Mouse (Mus musculus) MEL (cell line): ENCODE measurements around the gene Mcm6. TPM values are rescaled to one million over a fixed set of nuclear protein-coding genes. Genes with fewer than 3 reads are reported as not detected.
"Not testable (repeated sequence)": the region's sequence is repeated elsewhere in the genome, so short reads cannot be mapped to it uniquely, and the experiment has no call there.

Experiments used
- DNase-seq: peaks from one replicate; pipeline ENCODE4 v3.0.0; 2011; ENCODE audit warnings: low read depth, low spot score
- H3K27ac ChIP-seq: 2 replicates; pipeline ENCODE4 v1.5.1; 2012; ENCODE audit warnings: low read depth, mild to moderate bottlenecking, control low read depth, low read length, moderate library complexity; ENCODE audit not compliant: control insufficient read depth
- H3K27me3 ChIP-seq, 2 experiments: fragments of 150-350 bp in 1 of 2; sonication (generic) in 1 of 2; 2 replicates each; pipeline ENCODE4 v1.6.1; 2012; ENCODE audit warnings: low read length in 2 of 2, mild to moderate bottlenecking in 2 of 2, improper control_type of control experiment in 1 of 2, moderate library complexity in 1 of 2; ENCODE audit not compliant: insufficient read depth in 2 of 2, control insufficient read depth in 1 of 2
- H3K36me3 ChIP-seq, 2 experiments: 2 replicates each; pipeline ENCODE4 v1.6.1; 2012 to 2014; ENCODE audit warnings: low read length in 2 of 2, improper control_type of control experiment in 1 of 2, inconsistent platforms in 1 of 2, mild to moderate bottlenecking in 1 of 2; ENCODE audit not compliant: insufficient read depth in 2 of 2, control insufficient read depth in 1 of 2
- H3K4me1 ChIP-seq, 2 experiments: fragments of 150-350 bp in 1 of 2; sonication (generic) in 1 of 2; 2 replicates each; pipeline ENCODE4 v1.6.1; 2012; ENCODE audit warnings: low read length in 2 of 2, improper control_type of control experiment in 1 of 2, mild to moderate bottlenecking in 1 of 2; ENCODE audit not compliant: insufficient read depth in 2 of 2, control insufficient read depth in 1 of 2
- H3K4me3 ChIP-seq, 2 experiments: fragments of 150-350 bp in 1 of 2; sonication (generic) in 1 of 2; 2 replicates each; pipeline ENCODE4 v1.5.1; 2012; ENCODE audit warnings: low read depth in 2 of 2, low read length in 2 of 2, mild to moderate bottlenecking in 2 of 2, moderate library complexity in 2 of 2, control low read depth in 1 of 2, improper control_type of control experiment in 1 of 2; ENCODE audit not compliant: control insufficient read depth in 1 of 2, insufficient read depth in 1 of 2
- H3K79me2 ChIP-seq: 2 replicates; pipeline ENCODE4 v1.6.1; 2012; ENCODE audit warnings: mild to moderate bottlenecking, low read length, moderate library complexity; ENCODE audit not compliant: control insufficient read depth, poor library complexity, insufficient read depth
- H3K9ac ChIP-seq: 2 replicates; pipeline ENCODE4 v1.6.1; 2012; ENCODE audit warnings: low read depth, mild to moderate bottlenecking, control low read depth, low read length, moderate library complexity; ENCODE audit not compliant: control insufficient read depth, poor library complexity, severe bottlenecking
- H3K9me3 ChIP-seq: fragments of 150-350 bp; sonication (generic); replicated peaks from 2 replicates; pipeline ENCODE4 v1.6.1; 2012; ENCODE audit warnings: mild to moderate bottlenecking, low read length, improper control_type of control experiment, moderate library complexity; ENCODE audit not compliant: insufficient read depth
- CHD1 ChIP-seq: IDR thresholded peaks from 2 replicates; pipeline ENCODE4 v1.6.1; 2012; ENCODE audit warnings: low read depth, mild to moderate bottlenecking, inconsistent platforms, low read length, improper control_type of control experiment
- CHD2 ChIP-seq: IDR thresholded peaks from 2 replicates; pipeline ENCODE4 v1.6.1; 2011; ENCODE audit warnings: low read length, improper control_type of control experiment
- CTCF ChIP-seq, 3 experiments: IDR thresholded peaks in 2 of 3; conservative IDR thresholded peaks in 1 of 3; 2 replicates each; pipeline ENCODE4 v1.5.1; 2011 to 2012; ENCODE audit warnings: low read length in 3 of 3, low read depth in 2 of 3, mild to moderate bottlenecking in 2 of 3, improper control_type of control experiment in 1 of 3, inconsistent platforms in 1 of 3, mixed read lengths in 1 of 3, moderate library complexity in 1 of 3; ENCODE audit not compliant: control insufficient read depth in 1 of 3, insufficient read depth in 1 of 3, poor library complexity in 1 of 3, severe bottlenecking in 1 of 3
- ELF1 ChIP-seq: IDR thresholded peaks from 2 replicates; pipeline ENCODE4 v1.6.1; 2014; ENCODE audit warnings: low read depth, mild to moderate bottlenecking, inconsistent platforms, low read length, improper control_type of control experiment, moderate library complexity
- EP300 ChIP-seq, 2 experiments: IDR thresholded peaks; 2 replicates each; pipeline ENCODE4 v1.6.1; 2011; ENCODE audit warnings: improper control_type of control experiment in 2 of 2, low read length in 2 of 2, low read depth in 1 of 2, mild to moderate bottlenecking in 1 of 2
- ETS1 ChIP-seq: IDR thresholded peaks from 2 replicates; pipeline ENCODE4 v1.6.1; 2012; ENCODE audit warnings: low read depth, mild to moderate bottlenecking, inconsistent platforms, low read length, improper control_type of control experiment, moderate library complexity
- GABPA ChIP-seq: IDR thresholded peaks from 2 replicates; pipeline ENCODE4 v1.6.1; 2012; ENCODE audit warnings: low read depth, mild to moderate bottlenecking, inconsistent platforms, low read length, improper control_type of control experiment, moderate library complexity
- HCFC1 ChIP-seq: IDR thresholded peaks from 2 replicates; pipeline ENCODE4 v1.6.1; 2012; ENCODE audit warnings: low read depth, mild to moderate bottlenecking, inconsistent platforms, low read length, improper control_type of control experiment, moderate library complexity
- MAFK ChIP-seq: IDR thresholded peaks from 2 replicates; pipeline ENCODE4 v1.6.1; 2011; ENCODE audit warnings: low read depth, mild to moderate bottlenecking, low read length, improper control_type of control experiment, borderline replicate concordance
- MEF2A ChIP-seq: IDR thresholded peaks from 2 replicates; pipeline ENCODE4 v1.6.1; 2014; ENCODE audit warnings: low read depth, mild to moderate bottlenecking, inconsistent platforms, low read length, improper control_type of control experiment; ENCODE audit not compliant: poor library complexity, insufficient replicate concordance, severe bottlenecking; ENCODE audit errors: extremely low read depth
- NELFE ChIP-seq: IDR thresholded peaks from 2 replicates; pipeline ENCODE4 v1.6.1; 2011; ENCODE audit warnings: low read depth, low read length, improper control_type of control experiment
- NRF1 ChIP-seq: IDR thresholded peaks from 2 replicates; pipeline ENCODE4 v1.6.1; 2014; ENCODE audit warnings: low read depth, mild to moderate bottlenecking, inconsistent platforms, low read length, improper control_type of control experiment, moderate library complexity; ENCODE audit not compliant: poor library complexity, insufficient read depth, severe bottlenecking
- RAD21 ChIP-seq: IDR thresholded peaks from 2 replicates; pipeline ENCODE4 v1.6.1; 2011; ENCODE audit warnings: mild to moderate bottlenecking, low read depth, low read length, improper control_type of control experiment
- SIN3A ChIP-seq: IDR thresholded peaks from 2 replicates; pipeline ENCODE4 v1.6.1; 2012; ENCODE audit warnings: low read length, improper control_type of control experiment, inconsistent platforms
- SMC3 ChIP-seq: IDR thresholded peaks from 2 replicates; pipeline ENCODE4 v1.6.1; 2011; ENCODE audit warnings: low read depth, low read length, improper control_type of control experiment
- ZC3H11A ChIP-seq: IDR thresholded peaks from 2 replicates; pipeline ENCODE4 v1.6.1; 2012; ENCODE audit warnings: low read depth, mild to moderate bottlenecking, inconsistent platforms, low read length, improper control_type of control experiment
- polyA plus RNA-seq, 2 experiments: library from polyadenylated mRNA; stranded (reverse) in 1 of 2; unstranded in 1 of 2; fragments of >175 nt in 1 of 2; fragments of >200 nt in 1 of 2; gene quantifications; 2 replicates each; pipeline versions ENCODE4 v1.2.1 to v1.2.4; 2012; ENCODE audit warnings: low replicate concordance in 2 of 2, low read depth in 1 of 2; ENCODE audit not compliant: insufficient read length in 2 of 2, insufficient read depth in 1 of 2, missing spikeins in 1 of 2
- total RNA-seq: library from RNA; depleted of rRNA; stranded (reverse); fragments of 300-350 nt; gene quantifications from 2 replicates; pipeline ENCODE4 v1.2.3, GENCODE M21; 2012

The Mcm6 gene
- total and polyA plus RNA-seq, 3 experiments = 218 to 850 (median 234) TPM

- Histone ChIP-seq H3K79me2 (no peaks in the 10 kb centered on the region), H3K9me3 (no peaks in the 10 kb centered on the region), H3K4me3 (no peak overlapping the region), H3K27me3 (no peaks in the 10 kb centered on the region), H3K9ac (no peak overlapping the region), H3K4me1 (peaks cover 5 to 15% of the 10 kb centered on the region in 2 experiments), H3K27ac (no peak overlapping the region), H3K36me3 (peaks cover 0 to 8% of the 10 kb centered on the region in 2 experiments; a peak in 2 of 4 replicates)
- TF ChIP-seq RAD21 (peak; percentile 11; the same call in 1 of the 2 replicates), SMC3 (0 out of 2 replicates have a peak, but pooled peaks have one; percentile 13), SIN3A (no peak), NELFE (no peak), CTCF (IDR thresholded peaks at IDR 0.05 in 2 of 3, conservative IDR thresholded peaks at IDR 0.05 in 1 of 3; ENCODE audit: control insufficient read depth in 1 of 3, insufficient read depth in 1 of 3, low read depth in 2 of 3, low read length in 3 of 3, poor library complexity in 1 of 3, severe bottlenecking in 1 of 3) (peak in 1 of 3 experiments; percentile 6; a peak in 1 of 6 replicates), MAFK (no peak), MEF2A (no peak), CHD2 (no peak), GABPA (no peak), ZC3H11A (no peak), NRF1 (no peak), HCFC1 (no peak), CHD1 (no peak)
- no peak for DNase-seq
Observed at GRCm38 (mm10) chr1:128324776-128325175, 34.7 kb downstream of the Mcm6 start.

- no peaks in the 10 kb centered on the region for H3K9me3 ChIP-seq
- DNase-seq = peak; percentile 62
- H3K9ac ChIP-seq = no peak overlapping the region
- H3K36me3 ChIP-seq = peaks cover 0 to 8% of the 10 kb centered on the region in 2 experiments; a peak in 2 of 4 replicates
- H3K27ac ChIP-seq = no peak overlapping the region
- no peak overlapping the region for H3K4me3 ChIP-seq
- peaks cover 5 to 15% of the 10 kb centered on the region in 2 experiments for H3K4me1 ChIP-seq
- H3K79me2 ChIP-seq = no peaks in the 10 kb centered on the region
- H3K27me3 ChIP-seq = no peaks in the 10 kb centered on the region
- TF ChIP-seq ETS1 = peak; percentile 26; the same call in 1 of the 2 replicates
- no peak for TF ChIP-seq CTCF (IDR thresholded peaks at IDR 0.05 in 2 of 3, conservative IDR thresholded peaks at IDR 0.05 in 1 of 3; ENCODE audit: control insufficient read depth in 1 of 3, insufficient read depth in 1 of 3, low read depth in 2 of 3, low read length in 3 of 3, poor library complexity in 1 of 3, severe bottlenecking in 1 of 3)
- no peak for TF ChIP-seq ELF1
- TF ChIP-seq EP300 (IDR thresholded peaks at IDR 0.05; ENCODE audit: low read depth in 1 of 2, low read length in 2 of 2) = 0 out of 4 replicates have a peak, but pooled peaks of 1 of the 2 experiments have one; percentile 24
Observed at GRCm38 (mm10) chr1:128323026-128323643, 36.3 kb downstream of the Mcm6 start.

- not testable (repeated sequence) for H3K27ac ChIP-seq, H3K36me3 ChIP-seq, H3K9ac ChIP-seq, H3K9me3 ChIP-seq, DNase-seq, H3K4me3 ChIP-seq, H3K27me3 ChIP-seq, H3K79me2 ChIP-seq
- H3K4me1 ChIP-seq = peaks cover 3 to 15% of the 10 kb centered on the region in 2 experiments
Observed at GRCm38 (mm10) chr1:128319266-128319665, 40.2 kb downstream of the Mcm6 start.
